Mouse (Mus musculus) kidney, postnatal 0 days (tissue): ENCODE results near the gene Tsc22d1. TPM values are rescaled to one million over a fixed set of nuclear protein-coding genes. Genes with fewer than 3 reads are reported as not detected.

Experiments used
- ATAC-seq: fragments of 200-750 bp; cut with Nextera tagmentation; replicated peaks from 2 replicates; pipeline ENCODE4 v1.8.0; 2017; ENCODE audit warnings: low read depth, moderate number of reproducible peaks, moderate TSS enrichment, moderate library complexity; ENCODE audit not compliant: low FRiP score
- DNase-seq: peaks from one replicate; pipeline ENCODE4 v3.0.0-alpha.2; 2016; ENCODE audit warnings: low spot score
- H3K27ac ChIP-seq: fragments of 300-500 bp; sonication (generic); 2 replicates; pipeline ENCODE4 v1.5.1; 2014; ENCODE audit warnings: mild to moderate bottlenecking
- H3K27me3 ChIP-seq: fragments of 300-500 bp; sonication (generic); 2 replicates; pipeline ENCODE4 v1.6.1; 2014; ENCODE audit warnings: low read length, mixed read lengths; ENCODE audit not compliant: insufficient read depth
- H3K36me3 ChIP-seq: fragments of 300-500 bp; sonication (generic); 2 replicates; pipeline ENCODE4 v1.6.1; 2014; ENCODE audit warnings: low read length, mixed read lengths; ENCODE audit not compliant: insufficient read depth
- H3K4me1 ChIP-seq: fragments of 300-500 bp; sonication (generic); replicated peaks from 2 replicates; pipeline ENCODE4 v1.6.1; 2014; ENCODE audit warnings: antibody characterized with exemption, low read length, mixed read lengths; ENCODE audit not compliant: insufficient read depth
- H3K4me2 ChIP-seq: fragments of 300-500 bp; sonication (generic); 2 replicates; pipeline ENCODE4 v1.6.1; 2014; ENCODE audit warnings: mild to moderate bottlenecking, low read length, moderate library complexity, mixed read lengths
- H3K4me3 ChIP-seq: fragments of 300-500 bp; sonication (generic); replicated peaks from 2 replicates; pipeline ENCODE4 v1.5.1; 2014; ENCODE audit warnings: low read depth, low read length
- H3K9ac ChIP-seq: fragments of 300-500 bp; sonication (generic); 2 replicates; pipeline ENCODE4 v1.6.1; 2014; ENCODE audit warnings: low read depth, low read length
- H3K9me3 ChIP-seq: fragments of 300-500 bp; sonication (generic); replicated peaks from 2 replicates; pipeline ENCODE4 v1.6.1; 2016; ENCODE audit warnings: low read length, inconsistent platforms, mixed read lengths
- CTCF ChIP-seq: IDR thresholded peaks from 2 replicates; pipeline ENCODE4 v1.5.1; 2016; ENCODE audit warnings: antibody characterized with exemption, low read depth, mild to moderate bottlenecking, moderate library complexity
- WGBS: fragments of 180-500 bp; shearing (Covaris S2); extraction: QIAGEN DNeasy Blood & Tissue Kit; methylation state at CpG from one replicate; pipeline ENCODE4 v1.1.7; 2014; 5-methylcytosine and 5-hydroxymethylcytosine counted together
- polyA plus RNA-seq: library from polyadenylated mRNA; unstranded; fragments of >200 nt; fragmentation: Nextera tagmentation; extraction: Ambion mirVana; gene quantifications from 2 replicates; pipeline ENCODE4 v1.2.1, GENCODE M21; 2015

The Tsc22d1 gene
- polyA plus RNA-seq, 1 experiment from 2014 or later, result 756 TPM

- no peak overlapping the region for H3K4me3 ChIP-seq
- H3K4me2 ChIP-seq, result no peak overlapping the region
- no peak overlapping the region for H3K9ac ChIP-seq
- no peaks in the 10 kb centered on the region for H3K4me1 ChIP-seq
- WGBS, result 94% methylated on average over 6 of the region's 6 CpGs
- no peak for ATAC-seq
- no peak for DNase-seq
- TF ChIP-seq CTCF, result no peak
- H3K9me3 ChIP-seq, result no peaks in the 10 kb centered on the region
- H3K27me3 ChIP-seq, result no peaks in the 10 kb centered on the region
- H3K36me3 ChIP-seq, result no peaks in the 10 kb centered on the region
- H3K27ac ChIP-seq, result no peak overlapping the region
Measured at GRCm38 (mm10) chr14:76544136-76544535, 129.4 kb downstream of the Tsc22d1 start.

- WGBS, result 50% methylated on average over 18 of the region's 18 CpGs
- Histone ChIP-seq H3K9ac (no peak overlapping the region), H3K27me3 (no peaks in the 10 kb centered on the region), H3K36me3 (no peaks in the 10 kb centered on the region), H3K4me3 (peak overlapping the region; percentile 57), H3K27ac (no peak overlapping the region), H3K4me2 (peak overlapping the region; percentile 95), H3K9me3 (no peaks in the 10 kb centered on the region), H3K4me1 (no peaks in the 10 kb centered on the region)
- no peak for TF ChIP-seq CTCF
- no peak for ATAC-seq
- no peak for DNase-seq
Measured at GRCm38 (mm10) chr14:76555263-76556030, 140.7 kb downstream of the Tsc22d1 start.

- WGBS, result under 1% methylated on average over 60 of the region's 67 CpGs
- no peaks in the 10 kb centered on the region for H3K9me3 ChIP-seq
- H3K9ac ChIP-seq, result peak overlapping the region; percentile 72
- no peaks in the 10 kb centered on the region for H3K4me1 ChIP-seq
- no peak for TF ChIP-seq CTCF
- H3K36me3 ChIP-seq, result no peaks in the 10 kb centered on the region
- H3K27ac ChIP-seq, result peak overlapping the region; percentile 71; the same call in 1 of the 2 replicates
- peak overlapping the region; percentile 57 for H3K4me3 ChIP-seq
- H3K27me3 ChIP-seq, result no peaks in the 10 kb centered on the region
- peak overlapping the region; percentile 95 for H3K4me2 ChIP-seq
- DNase-seq, result peak; percentile 56
- ATAC-seq, result peak; percentile 72
Measured at GRCm38 (mm10) chr14:76556031-76556851, 141.5 kb downstream of the Tsc22d1 start.

GRCm38 (mm10) chr14:76556852-76557208 is 142.1 kb downstream of the Tsc22d1 start, which contains the start of gene Serp2:
Gene Serp2 (minus strand): TSS chr14:76556889.
- TF ChIP-seq CTCF, result no peak
- Histone ChIP-seq H3K27ac (peak within 1 kb of the TSS; percentile 71; the same call in 1 of the 2 replicates), H3K36me3 (no peaks in the 10 kb centered on the region), H3K4me3 (peak within 1 kb of the TSS; percentile 57), H3K9ac (peak within 1 kb of the TSS; percentile 72), H3K4me1 (no peaks in the 10 kb centered on the region), H3K4me2 (peak within 1 kb of the TSS; percentile 95), H3K9me3 (no peaks in the 10 kb centered on the region), H3K27me3 (no peaks in the 10 kb centered on the region)
- 10% methylated on average over 17 of the region's 17 CpGs for WGBS
- no peak for DNase-seq
- ATAC-seq, result peak; percentile 34

Other genes starting within 250 kb of the Tsc22d1 start
- gene Serp2, start 141.9 kb downstream of the Tsc22d1 start, polyA plus RNA-seq, result 13.1 and 13.7 TPM in 2 replicates